Mouse (Mus musculus) left cerebral cortex, adult 11 months (tissue): ENCODE data around the gene Lingo2.

Experiments
- DNase-seq: peaks from one replicate; pipeline ENCODE4 v3.0.0; 2022; ENCODE audit warnings: low spot score

Lingo2 gene

DNA sequence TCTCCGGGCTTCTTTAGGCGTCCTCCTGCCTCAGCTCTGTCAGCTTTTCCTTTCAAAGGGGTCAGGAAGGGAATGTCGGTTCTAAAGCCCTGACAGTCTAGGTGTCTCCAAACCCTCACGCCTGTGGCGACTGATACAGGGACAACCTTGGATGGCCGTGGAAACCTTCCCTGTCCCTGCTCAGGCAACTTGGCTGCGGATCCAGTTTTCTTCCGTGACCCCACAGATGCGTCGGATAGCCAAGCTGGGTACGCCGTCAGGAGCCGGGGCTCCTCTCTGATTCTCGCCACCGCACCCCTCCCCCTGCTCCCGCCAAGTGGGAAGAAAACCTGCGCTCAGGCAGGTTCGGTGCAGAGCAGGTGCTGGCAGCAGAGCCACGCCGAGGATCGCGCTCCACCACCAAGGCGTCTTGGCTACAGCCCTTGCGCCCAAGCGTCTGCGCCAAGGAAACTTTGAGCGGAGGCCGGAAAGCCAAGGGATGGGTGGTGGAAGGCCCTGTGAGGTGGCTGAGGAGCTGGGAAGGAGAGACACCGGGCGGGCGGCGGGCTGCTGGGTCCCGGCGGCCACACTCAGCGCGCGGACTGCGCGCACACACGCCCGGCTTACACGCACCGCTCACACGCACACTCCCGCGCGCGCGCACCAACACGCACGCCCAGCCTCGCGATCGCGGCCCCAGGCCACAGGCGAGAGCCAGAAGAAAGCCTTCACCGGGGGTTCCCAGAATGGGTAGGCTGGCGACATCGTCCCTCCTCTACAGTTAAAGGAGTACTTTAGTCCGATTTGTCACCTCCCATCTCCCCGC, at the start of gene Lingo2:
Gene Lingo2, minus strand, starts transcription at position 598 of the 805 bp plus-strand sequence.
- no peak for DNase-seq

DNA sequence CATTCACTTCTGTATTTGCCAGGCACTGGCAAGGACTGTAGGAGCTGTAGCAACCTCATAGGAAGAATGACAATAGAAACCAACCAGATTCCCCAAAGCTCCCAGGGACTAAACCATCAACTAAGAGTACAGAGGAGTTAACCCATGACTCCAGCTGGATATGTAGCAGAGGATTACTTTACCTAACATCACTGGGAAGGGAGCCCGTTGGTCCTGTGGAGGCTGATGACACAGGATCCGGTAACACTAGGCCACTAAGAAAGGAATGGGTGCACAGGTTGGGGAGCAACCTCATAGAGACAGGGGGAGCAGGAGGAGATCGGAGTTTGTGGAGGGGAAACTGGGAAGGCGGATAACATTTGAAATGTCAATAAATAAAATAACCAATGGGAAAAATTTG, 21.8 kb upstream of the Lingo2 start:
- DNase-seq: no peak

DNA sequence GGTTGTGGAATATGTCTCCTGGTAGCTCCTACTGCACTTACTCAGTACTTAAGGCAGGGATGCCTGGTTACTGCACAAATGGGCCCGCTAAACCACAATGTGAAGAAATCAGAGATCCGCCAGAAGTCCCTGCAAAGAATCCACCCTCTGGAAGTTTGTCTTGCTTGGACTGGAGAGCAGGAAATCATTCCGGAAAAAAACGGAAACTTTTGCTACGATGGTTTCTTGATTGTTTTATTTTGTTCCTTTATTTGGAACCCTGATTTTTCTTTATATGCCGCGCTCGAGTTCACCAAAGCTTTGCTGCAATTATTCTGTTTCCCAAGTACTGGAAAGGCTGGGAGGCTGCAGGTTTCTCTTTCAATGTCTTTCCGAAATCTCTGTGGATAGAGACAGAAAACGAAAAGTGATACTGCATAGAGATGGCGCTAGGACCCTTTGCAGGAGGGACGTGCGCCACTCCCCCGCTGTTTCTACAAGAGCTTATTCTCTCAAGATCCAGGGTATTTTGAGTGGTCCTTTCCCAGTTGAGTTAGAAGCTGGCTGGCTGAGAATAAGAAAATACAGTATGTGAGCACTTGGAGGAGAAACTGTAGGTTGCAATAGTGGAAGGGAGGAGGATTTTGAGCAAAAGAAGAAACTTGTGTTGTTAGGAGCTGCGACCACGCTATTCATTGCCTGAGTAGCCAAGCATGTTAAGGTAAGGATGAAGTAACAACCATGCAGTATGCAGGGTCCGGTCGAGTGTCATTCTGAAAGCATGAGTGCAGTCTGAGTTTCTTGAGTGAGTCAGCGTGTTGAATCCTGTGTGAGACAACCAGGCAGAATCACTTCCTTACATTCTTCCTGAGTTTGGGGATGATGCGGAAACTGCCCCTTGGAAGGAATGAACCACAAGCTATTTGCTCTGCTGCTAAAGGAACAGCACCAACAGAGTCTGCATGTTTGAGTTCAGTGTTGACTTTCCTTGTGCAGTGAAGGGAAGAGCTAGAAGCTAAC, 1.2 kb upstream of the Lingo2 start:
- DNase-seq: no peak

DNA sequence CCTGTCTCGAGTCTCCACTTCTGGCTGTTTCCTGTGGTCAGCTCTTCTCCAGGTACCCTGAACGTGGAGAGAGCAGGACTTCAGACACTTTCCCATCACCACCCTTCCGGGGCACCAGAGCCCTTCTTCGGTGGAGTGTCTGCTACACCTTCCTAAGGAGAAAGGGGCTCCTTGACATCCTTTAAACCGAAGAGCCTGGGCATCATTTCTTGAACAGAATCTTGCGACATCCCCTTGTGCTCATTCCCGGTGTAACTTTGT, 338 bp upstream of the Lingo2 start:
- DNase-seq: no peak

DNA sequence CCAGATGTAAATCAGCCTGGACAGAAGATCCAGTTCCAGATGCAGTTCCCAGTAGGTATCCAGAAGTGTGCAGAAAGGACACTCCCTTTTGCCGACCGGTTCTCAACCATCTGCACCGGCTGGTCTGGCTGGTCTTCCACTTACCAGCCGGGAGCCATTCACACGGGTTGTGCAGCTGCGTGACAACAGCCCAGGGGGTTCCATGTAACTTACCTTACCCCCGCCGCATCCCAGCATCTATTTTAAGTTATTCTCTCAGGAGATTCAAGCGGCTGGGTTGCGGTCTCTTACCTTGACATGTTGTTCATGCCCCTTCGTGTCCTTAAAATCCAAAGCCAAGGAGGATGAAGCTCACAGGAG, 777 bp downstream of the Lingo2 start:
- no peak for DNase-seq

DNA sequence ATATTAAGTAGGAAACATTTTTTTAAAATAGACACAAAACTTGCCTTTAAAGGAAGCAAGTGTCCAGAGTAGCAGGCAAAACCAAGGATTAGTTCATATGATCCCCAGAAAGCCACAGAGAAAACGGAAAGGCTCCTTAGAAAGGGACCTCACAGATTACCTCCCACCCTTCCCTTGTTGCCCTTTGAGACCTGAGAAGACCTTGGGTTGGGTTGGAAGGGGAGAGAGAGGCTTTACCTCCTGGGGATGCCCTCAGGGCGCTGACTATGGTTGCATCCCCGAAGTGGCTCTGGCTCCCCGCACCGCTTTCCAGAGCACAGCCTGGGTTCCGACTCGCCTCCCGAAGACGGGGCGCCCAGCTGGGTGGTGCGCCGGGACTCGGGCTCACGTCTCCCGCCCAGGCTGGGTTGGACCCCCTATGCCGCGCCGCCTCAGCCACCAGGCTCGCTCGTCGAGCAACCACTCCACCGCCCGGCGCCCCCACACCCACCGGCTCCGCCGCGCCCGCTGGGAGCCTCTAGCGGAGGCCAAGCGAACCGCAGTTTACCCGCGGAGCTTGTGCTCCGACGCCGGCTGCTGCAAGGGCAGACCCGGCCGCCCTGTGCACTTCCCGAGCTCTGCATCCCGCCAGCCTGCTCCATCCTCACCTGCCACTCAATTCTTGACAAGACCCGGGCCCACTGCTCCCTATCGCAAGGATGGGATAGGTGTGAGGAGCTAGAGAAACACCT, 1.4 kb downstream of the Lingo2 start:
- DNase-seq: peak; percentile 58

DNA sequence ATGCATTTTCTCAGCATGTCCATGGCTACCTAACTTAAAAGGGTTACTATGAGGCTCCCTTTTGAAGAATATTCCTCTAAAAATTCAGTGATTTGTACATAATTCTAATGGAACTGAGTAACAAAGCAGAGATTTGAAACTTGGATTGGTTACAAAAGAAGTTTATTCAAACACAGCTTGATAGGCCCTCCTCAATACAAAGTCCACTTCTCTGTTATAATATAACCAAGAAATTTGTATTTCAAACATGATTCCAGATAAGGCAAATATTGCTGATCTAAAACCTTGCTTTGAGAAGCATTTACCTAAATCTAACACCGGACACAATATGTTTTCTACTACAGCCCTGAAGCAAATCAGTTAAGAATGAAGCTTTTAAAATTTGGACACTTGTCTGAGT, 60.7 kb downstream of the Lingo2 start:
- DNase-seq: no peak

DNA sequence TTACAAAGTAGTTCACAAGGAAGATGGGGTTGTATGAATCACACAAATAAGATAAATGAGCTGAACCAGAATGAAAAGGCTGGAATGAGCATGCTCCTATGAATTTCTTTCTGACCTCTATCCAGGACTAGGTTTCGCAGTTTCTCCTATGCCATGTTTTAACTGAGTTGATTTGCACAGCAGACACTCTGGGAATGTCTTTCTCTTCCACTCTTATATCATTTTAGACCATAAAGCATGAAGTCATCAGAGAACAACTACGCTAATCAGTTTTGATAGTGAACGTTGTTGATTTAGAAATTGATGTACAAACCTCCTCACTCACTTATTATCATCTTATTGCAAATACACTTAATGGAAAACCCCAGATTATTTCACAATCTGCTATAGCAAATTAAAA, 61.2 kb downstream of the Lingo2 start:
- no peak for DNase-seq

DNA sequence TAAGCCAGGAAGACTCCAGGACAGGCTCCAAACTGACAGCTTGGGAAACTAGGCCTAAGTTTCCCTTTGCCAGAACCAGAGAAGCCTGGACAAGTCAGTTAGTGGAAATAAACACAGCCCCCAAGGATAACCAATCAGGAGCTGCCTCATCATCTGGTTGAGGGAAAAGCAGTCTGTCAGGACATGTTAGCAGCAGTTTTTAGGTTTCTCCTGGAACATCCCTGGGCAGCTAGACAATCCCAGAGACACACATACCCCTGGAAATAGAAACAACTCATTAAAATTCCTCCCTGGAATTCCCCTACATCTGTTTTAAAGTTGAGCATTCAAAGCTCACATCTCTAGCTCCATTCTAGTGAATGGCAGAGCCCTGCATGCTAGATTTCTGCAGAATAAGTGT, 76.8 kb downstream of the Lingo2 start:
- DNase-seq: peak; percentile 2

DNA sequence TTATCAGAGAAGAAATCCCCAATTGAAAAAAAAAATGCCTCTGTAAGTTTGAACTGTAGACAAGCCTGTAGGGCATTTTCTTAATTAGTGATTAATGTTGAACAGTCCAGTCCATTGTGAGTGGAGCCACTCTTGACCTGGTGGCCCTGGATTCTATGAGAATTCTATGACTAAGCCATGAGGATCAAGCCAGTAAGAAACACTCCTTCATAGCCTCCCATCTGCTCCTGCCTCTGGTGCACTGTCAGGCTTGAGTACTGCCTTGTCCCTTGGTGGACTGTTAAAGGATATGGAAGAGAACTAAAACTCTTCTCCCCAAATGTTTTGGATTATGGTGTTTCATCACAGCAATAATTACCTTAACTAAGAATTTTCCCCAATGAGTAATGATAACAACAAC, 126.6 kb downstream of the Lingo2 start:
- no peak for DNase-seq

DNA sequence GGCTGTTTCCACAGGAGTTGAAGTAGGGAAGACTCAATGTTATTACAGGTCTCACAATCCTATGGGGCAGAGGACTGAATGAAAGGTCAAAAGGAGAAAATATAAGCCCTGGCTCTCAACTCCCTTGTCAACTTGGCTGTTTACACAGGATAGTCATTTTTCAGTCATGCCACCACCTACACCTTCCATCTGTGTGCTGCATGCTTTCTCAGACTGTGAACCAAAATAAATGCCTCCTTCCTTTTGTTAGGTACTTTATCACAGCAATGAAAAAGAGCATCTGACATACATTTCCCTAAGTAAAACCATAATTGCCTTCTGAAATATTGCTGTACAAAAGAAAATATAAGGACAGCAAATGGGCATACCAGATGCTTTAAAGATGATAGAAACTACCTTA, 129.6 kb downstream of the Lingo2 start:
- DNase-seq: peak; percentile 19

DNA sequence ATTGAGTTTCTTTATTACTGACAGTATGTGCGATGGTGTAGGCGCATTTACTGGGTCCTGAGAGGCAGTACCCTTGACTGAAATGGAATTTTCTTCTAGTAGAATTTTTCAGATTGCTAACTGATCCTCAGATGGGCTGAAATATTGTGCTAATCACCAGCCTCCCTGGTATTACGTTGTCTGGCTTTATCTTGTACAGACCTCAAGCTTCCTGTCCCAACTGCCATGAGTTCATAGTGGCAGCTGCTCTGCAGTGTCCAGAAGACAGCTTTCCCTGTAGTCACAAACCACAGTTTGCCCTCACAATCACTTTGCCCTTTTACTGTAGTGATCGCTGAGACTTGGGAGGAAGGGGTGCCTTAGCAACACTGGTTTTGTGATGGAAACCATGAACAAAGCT, 176.5 kb downstream of the Lingo2 start:
- DNase-seq: no peak

DNA sequence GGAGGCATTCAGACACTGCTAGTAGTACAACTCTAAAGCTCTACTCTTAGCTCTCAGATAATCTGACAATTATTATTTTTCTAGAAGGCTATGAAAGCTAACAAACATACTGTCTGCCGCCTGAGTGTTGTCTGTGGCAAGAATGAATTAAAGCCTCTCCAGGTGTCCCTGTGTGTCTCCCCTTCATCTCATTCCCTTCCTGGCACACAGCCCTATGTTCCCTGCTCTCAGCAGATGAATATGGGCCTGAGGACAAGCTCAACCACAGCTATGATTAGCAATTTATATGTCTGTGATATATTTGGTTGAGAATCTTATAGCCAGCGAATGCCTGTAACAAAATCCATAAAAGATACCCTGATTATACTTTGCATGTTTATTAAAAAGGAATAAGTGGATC, 220.9 kb downstream of the Lingo2 start:
- no peak for DNase-seq

DNA sequence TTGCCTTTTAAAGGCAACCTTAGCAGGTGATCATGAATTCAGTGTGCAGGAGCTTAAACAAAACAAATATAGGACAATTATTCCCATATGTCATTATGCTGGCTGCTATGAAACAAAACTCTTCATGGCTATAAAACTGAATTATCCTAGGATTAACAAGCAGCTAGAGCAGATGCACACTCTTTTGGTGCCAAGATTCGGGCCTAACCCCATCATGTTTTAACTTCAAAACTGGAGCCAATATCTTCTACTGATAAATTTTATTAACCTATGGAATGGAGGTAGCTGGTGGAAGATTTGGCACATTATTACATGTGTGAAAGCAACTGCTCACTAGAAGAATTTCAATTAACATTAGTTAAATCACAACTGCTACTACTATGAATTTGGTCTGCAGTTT, 235.1 kb downstream of the Lingo2 start:
- DNase-seq: no peak

DNA sequence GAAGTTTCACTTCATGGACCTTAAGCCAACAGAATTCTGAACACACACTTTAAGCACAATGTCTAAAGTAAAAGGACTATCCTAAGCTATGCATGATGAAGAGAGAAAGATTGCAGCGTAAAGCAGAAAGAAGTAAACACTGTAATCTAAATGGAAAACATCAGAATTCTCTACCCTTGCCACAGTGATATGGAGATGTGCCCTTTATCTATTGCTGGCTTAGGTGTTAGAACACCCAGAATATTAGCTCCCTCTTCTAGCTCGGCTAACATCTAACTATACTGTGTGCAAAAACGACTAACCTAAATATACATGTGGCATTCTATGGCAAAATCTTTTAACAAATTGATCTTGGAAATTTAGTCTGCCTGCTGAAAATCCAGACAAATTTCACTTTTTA, 252.7 kb downstream of the Lingo2 start:
- DNase-seq: no peak

DNA sequence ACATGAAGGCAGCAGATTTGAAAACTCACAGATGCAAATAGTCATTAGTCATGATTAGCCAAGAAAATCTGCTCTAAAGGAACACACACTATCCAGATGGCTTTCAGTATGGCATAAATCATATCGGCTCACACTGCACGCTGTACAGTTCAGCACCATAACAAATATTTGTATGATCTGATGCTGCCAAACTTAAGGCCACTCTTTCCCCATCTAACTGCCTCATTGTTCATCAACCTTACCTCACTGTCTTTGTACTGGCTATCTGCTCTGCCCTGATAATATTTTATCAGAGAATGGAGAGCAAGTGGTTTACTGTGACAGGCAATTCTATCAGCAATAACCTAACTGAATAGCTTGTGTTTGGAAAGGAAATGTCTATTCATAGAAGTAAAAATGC, 254.7 kb downstream of the Lingo2 start:
- no peak for DNase-seq

DNA sequence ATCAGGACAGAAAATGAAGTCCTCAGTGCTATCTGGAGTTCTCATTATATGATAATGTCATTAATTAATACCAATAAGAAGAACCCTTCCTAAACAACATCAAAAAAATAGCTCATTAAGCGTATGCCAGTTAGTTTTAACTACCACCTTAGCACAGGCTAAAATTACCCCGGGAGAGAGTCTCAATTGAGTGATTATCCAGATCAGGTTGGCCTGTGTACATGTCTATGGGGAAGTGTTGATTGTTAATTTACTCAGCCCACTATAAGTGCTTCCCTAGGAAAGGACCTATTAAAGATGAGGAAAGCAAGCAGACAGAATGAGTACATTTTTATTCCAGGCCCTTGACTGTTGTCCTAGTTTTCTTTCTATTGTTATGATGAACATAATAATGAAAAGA, 291.6 kb downstream of the Lingo2 start:
- no peak for DNase-seq

DNA sequence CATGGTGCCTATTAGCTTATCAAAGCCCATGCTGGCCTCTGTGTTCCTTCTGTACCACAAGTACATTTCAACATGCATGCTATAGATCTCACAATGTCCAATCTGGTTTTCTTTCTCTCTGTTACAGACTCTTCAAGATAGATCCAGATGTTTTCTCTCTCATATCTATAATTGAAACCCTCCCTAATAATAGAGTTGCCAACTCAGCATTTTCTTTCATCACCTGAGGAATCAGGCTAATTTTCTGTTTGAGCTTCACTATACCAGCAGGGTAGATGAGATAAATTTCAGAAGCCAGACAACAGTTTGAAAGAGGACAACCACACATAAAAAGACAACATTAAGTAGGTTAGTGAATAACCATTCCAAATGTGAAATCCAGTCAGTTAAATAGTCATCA, 303.8 kb downstream of the Lingo2 start:
- no peak for DNase-seq

DNA sequence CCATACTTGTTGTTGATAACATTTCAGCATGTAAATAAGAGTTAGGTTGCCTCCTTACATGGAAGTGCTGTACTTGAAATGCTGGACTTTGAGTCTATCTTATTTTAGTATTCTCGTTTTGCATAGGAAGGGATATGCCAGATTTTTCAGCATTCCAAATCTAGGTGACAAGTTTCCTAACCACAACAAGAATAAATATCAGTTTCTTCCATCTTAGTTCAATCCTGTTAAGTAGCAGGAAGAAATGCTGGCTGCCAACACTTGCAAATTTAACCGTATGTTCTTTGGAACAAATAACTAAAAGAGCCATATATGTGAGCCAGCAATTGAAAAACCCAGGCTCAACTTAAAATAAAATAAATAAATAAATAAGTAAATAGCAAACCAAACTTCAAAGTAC, 315.9 kb downstream of the Lingo2 start:
- no peak for DNase-seq

DNA sequence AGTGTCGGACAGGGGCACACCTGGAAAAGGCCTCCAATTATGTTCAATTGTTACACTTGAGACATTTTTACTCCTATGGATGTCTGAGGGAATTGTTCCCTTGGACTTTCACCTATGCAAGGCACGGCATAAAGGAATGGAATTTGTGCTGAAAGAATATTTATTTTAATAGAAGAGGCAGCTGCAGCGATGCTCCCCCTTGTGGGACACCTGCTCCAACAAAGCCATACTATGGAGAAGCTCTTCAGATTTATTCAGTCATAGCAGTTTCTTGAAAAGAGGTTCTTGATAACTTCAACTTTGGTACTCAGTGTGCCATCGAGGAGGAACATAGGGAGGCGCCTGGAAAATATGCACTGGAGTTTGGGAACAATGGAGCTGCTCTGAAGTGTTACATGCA, 374.7 kb downstream of the Lingo2 start:
- DNase-seq: no peak

DNA sequence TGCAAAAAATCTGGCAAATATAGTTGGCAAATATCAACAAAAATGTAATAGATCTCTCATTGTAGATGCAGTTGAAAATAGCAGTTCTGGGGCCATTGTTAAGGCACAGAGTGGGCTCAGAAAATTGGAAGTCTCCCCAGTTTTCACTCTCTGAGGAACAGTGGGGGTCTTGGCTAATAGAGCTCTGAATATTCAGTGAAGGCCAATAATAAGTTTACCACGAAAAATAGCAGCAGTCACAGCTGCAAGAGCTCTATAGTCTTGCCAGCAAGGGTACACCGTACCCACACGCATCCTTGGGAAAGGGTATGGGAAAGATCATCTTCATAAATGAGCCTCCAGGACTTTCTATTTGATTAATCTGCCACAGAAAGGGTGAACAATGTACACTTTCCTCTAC, 375.3 kb downstream of the Lingo2 start:
- DNase-seq: no peak

DNA sequence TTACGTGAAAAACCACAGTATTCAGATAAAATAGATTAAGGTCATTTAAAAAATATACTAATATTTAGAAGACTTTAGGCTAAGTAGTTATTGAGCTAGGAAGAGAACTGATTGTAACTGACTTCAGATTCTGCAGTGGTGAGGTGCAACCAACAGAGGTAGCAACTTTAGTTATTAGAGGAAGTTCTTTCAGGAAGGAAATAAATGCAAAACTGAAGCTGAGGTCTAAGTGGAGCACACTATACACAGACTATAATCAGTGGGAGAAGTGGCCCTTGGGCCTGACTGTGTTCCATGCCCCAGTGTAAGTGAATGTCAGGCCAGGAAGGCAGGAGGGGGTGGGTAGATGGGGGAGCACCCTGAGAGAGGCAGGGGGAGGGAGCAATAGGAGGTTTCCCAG, 385.0 kb downstream of the Lingo2 start:
- no peak for DNase-seq

DNA sequence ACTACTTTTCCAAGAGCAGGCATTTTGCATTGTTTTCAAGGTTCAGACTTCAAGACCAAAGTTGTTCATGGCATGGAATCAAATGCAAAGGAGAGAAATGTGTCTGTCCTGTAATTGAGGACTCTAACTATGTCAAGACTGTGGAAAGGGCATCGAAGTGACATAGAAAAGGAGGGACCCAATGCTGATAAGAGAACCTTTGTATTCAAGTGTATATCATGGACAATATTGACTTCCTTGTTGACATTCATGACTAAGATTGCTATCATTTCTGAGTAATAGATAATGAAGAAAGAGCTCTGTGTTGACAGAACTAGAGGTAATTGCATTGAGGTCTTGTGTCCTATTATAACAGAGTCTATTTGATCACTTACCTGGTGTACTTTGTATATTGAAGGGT, 390.6 kb downstream of the Lingo2 start:
- DNase-seq: no peak
